Mouse (Mus musculus) liver, embryonic 14.5 days (tissue): Measurements from ENCODE around the gene Grifin.

Experiments used
- CTCF ChIP-seq: IDR thresholded peaks from 2 replicates; pipeline ENCODE4 v1.5.1; 2016; ENCODE audit warnings: antibody characterized with exemption, low read depth, control low read depth
- EP300 ChIP-seq: IDR thresholded peaks from 2 replicates; pipeline ENCODE4 v1.6.1; 2016; ENCODE audit warnings: antibody characterized with exemption, low read depth

GRCm38 (mm10) chr5:140579221-140579620, 14.3 kb upstream of the Grifin start:
- TF ChIP-seq EP300 (no peak), CTCF (no peak)
